Mouse (Mus musculus) MEL (cell line): ENCODE data around the gene Dcaf10. TPM values are rescaled to one million over a fixed set of nuclear protein-coding genes. Genes with fewer than 3 reads are reported as not detected.

Experiments used
- DNase-seq: peaks from one replicate; pipeline ENCODE4 v3.0.0; 2011; ENCODE audit warnings: low read depth, low spot score
- H3K27ac ChIP-seq: 2 replicates; pipeline ENCODE4 v1.5.1; 2012; ENCODE audit warnings: low read depth, mild to moderate bottlenecking, control low read depth, low read length, moderate library complexity; ENCODE audit not compliant: control insufficient read depth
- H3K27me3 ChIP-seq, 2 experiments: fragments of 150-350 bp in 1 of 2; sonication (generic) in 1 of 2; 2 replicates each; pipeline ENCODE4 v1.6.1; 2012; ENCODE audit warnings: low read length in 2 of 2, mild to moderate bottlenecking in 2 of 2, improper control_type of control experiment in 1 of 2, moderate library complexity in 1 of 2; ENCODE audit not compliant: insufficient read depth in 2 of 2, control insufficient read depth in 1 of 2
- H3K36me3 ChIP-seq, 2 experiments: 2 replicates each; pipeline ENCODE4 v1.6.1; 2012 to 2014; ENCODE audit warnings: low read length in 2 of 2, improper control_type of control experiment in 1 of 2, inconsistent platforms in 1 of 2, mild to moderate bottlenecking in 1 of 2; ENCODE audit not compliant: insufficient read depth in 2 of 2, control insufficient read depth in 1 of 2
- H3K4me1 ChIP-seq, 2 experiments: fragments of 150-350 bp in 1 of 2; sonication (generic) in 1 of 2; 2 replicates each; pipeline ENCODE4 v1.6.1; 2012; ENCODE audit warnings: low read length in 2 of 2, improper control_type of control experiment in 1 of 2, mild to moderate bottlenecking in 1 of 2; ENCODE audit not compliant: insufficient read depth in 2 of 2, control insufficient read depth in 1 of 2
- H3K4me3 ChIP-seq, 2 experiments: fragments of 150-350 bp in 1 of 2; sonication (generic) in 1 of 2; 2 replicates each; pipeline ENCODE4 v1.5.1; 2012; ENCODE audit warnings: low read depth in 2 of 2, low read length in 2 of 2, mild to moderate bottlenecking in 2 of 2, moderate library complexity in 2 of 2, control low read depth in 1 of 2, improper control_type of control experiment in 1 of 2; ENCODE audit not compliant: control insufficient read depth in 1 of 2, insufficient read depth in 1 of 2
- H3K79me2 ChIP-seq: 2 replicates; pipeline ENCODE4 v1.6.1; 2012; ENCODE audit warnings: mild to moderate bottlenecking, low read length, moderate library complexity; ENCODE audit not compliant: control insufficient read depth, poor library complexity, insufficient read depth
- H3K9ac ChIP-seq: 2 replicates; pipeline ENCODE4 v1.6.1; 2012; ENCODE audit warnings: low read depth, mild to moderate bottlenecking, control low read depth, low read length, moderate library complexity; ENCODE audit not compliant: control insufficient read depth, poor library complexity, severe bottlenecking
- H3K9me3 ChIP-seq: fragments of 150-350 bp; sonication (generic); replicated peaks from 2 replicates; pipeline ENCODE4 v1.6.1; 2012; ENCODE audit warnings: mild to moderate bottlenecking, low read length, improper control_type of control experiment, moderate library complexity; ENCODE audit not compliant: insufficient read depth
- CHD1 ChIP-seq: IDR thresholded peaks from 2 replicates; pipeline ENCODE4 v1.6.1; 2012; ENCODE audit warnings: low read depth, mild to moderate bottlenecking, inconsistent platforms, low read length, improper control_type of control experiment
- E2F4 ChIP-seq: IDR thresholded peaks from 2 replicates; pipeline ENCODE4 v1.6.1; 2011; ENCODE audit warnings: low read depth, low read length, improper control_type of control experiment, borderline replicate concordance
- ELF1 ChIP-seq: IDR thresholded peaks from 2 replicates; pipeline ENCODE4 v1.6.1; 2014; ENCODE audit warnings: low read depth, mild to moderate bottlenecking, inconsistent platforms, low read length, improper control_type of control experiment, moderate library complexity
- EP300 ChIP-seq, 2 experiments: IDR thresholded peaks; 2 replicates each; pipeline ENCODE4 v1.6.1; 2011; ENCODE audit warnings: improper control_type of control experiment in 2 of 2, low read length in 2 of 2, low read depth in 1 of 2, mild to moderate bottlenecking in 1 of 2
- ETS1 ChIP-seq: IDR thresholded peaks from 2 replicates; pipeline ENCODE4 v1.6.1; 2012; ENCODE audit warnings: low read depth, mild to moderate bottlenecking, inconsistent platforms, low read length, improper control_type of control experiment, moderate library complexity
- GATA1 ChIP-seq: IDR thresholded peaks from 2 replicates; pipeline ENCODE4 v1.6.1; 2011; ENCODE audit warnings: low read depth, low read length, improper control_type of control experiment
- JUND ChIP-seq: IDR thresholded peaks from 2 replicates; pipeline ENCODE4 v1.6.1; 2011; ENCODE audit warnings: low read depth, mild to moderate bottlenecking, improper control_type of control experiment, low read length
- MAFK ChIP-seq: IDR thresholded peaks from 2 replicates; pipeline ENCODE4 v1.6.1; 2011; ENCODE audit warnings: low read depth, mild to moderate bottlenecking, low read length, improper control_type of control experiment, borderline replicate concordance
- MAZ ChIP-seq: IDR thresholded peaks from 2 replicates; pipeline ENCODE4 v1.6.1; 2012; ENCODE audit warnings: low read depth, mild to moderate bottlenecking, inconsistent platforms, low read length, improper control_type of control experiment
- MEF2A ChIP-seq: IDR thresholded peaks from 2 replicates; pipeline ENCODE4 v1.6.1; 2014; ENCODE audit warnings: low read depth, mild to moderate bottlenecking, inconsistent platforms, low read length, improper control_type of control experiment; ENCODE audit not compliant: poor library complexity, insufficient replicate concordance, severe bottlenecking; ENCODE audit errors: extremely low read depth
- MYC ChIP-seq: IDR thresholded peaks from 2 replicates; pipeline ENCODE4 v1.6.1; 2011; ENCODE audit warnings: low read depth, mild to moderate bottlenecking, low read length, improper control_type of control experiment, moderate library complexity
- POLR2A ChIP-seq, 2 experiments: IDR thresholded peaks; 2 replicates each; pipeline ENCODE4 v1.6.1; 2011 to 2012; ENCODE audit warnings: low read length in 2 of 2, mild to moderate bottlenecking in 2 of 2, control low read depth in 1 of 2, improper control_type of control experiment in 1 of 2, low read depth in 1 of 2, moderate library complexity in 1 of 2; ENCODE audit not compliant: control insufficient read depth in 1 of 2, insufficient read depth in 1 of 2, poor library complexity in 1 of 2
- POLR2AphosphoS2 ChIP-seq: IDR thresholded peaks from 2 replicates; pipeline ENCODE4 v1.6.1; 2011; ENCODE audit warnings: low read length, improper control_type of control experiment
- POLR2AphosphoS5 ChIP-seq: IDR thresholded peaks from 2 replicates; pipeline ENCODE4 v1.6.1; 2012; ENCODE audit warnings: low read depth, borderline replicate concordance, mild to moderate bottlenecking, inconsistent platforms, low read length, moderate library complexity, mixed read lengths
- RAD21 ChIP-seq: IDR thresholded peaks from 2 replicates; pipeline ENCODE4 v1.6.1; 2011; ENCODE audit warnings: mild to moderate bottlenecking, low read depth, low read length, improper control_type of control experiment
- TBP ChIP-seq: IDR thresholded peaks from 2 replicates; pipeline ENCODE4 v1.8.0; 2011; ENCODE audit warnings: low read depth, low read length, improper control_type of control experiment
- TCF12 ChIP-seq: IDR thresholded peaks from 2 replicates; pipeline ENCODE4 v1.6.1; 2014; ENCODE audit warnings: low read depth, mild to moderate bottlenecking, inconsistent platforms, low read length, improper control_type of control experiment, moderate library complexity
- ZKSCAN1 ChIP-seq: IDR thresholded peaks from 2 replicates; pipeline ENCODE4 v1.6.1; 2012; ENCODE audit warnings: low read depth, mild to moderate bottlenecking, inconsistent platforms, low read length, improper control_type of control experiment, moderate library complexity
- ZNF384 ChIP-seq: IDR thresholded peaks from 2 replicates; pipeline ENCODE4 v1.6.1; 2012; ENCODE audit warnings: low read depth, mild to moderate bottlenecking, inconsistent platforms, low read length, improper control_type of control experiment
- polyA plus RNA-seq, 2 experiments: library from polyadenylated mRNA; stranded (reverse) in 1 of 2; unstranded in 1 of 2; fragments of >175 nt in 1 of 2; fragments of >200 nt in 1 of 2; gene quantifications; 2 replicates each; pipeline versions ENCODE4 v1.2.1 to v1.2.4; 2012; ENCODE audit warnings: low replicate concordance in 2 of 2, low read depth in 1 of 2; ENCODE audit not compliant: insufficient read length in 2 of 2, insufficient read depth in 1 of 2, missing spikeins in 1 of 2
- total RNA-seq: library from RNA; depleted of rRNA; stranded (reverse); fragments of 300-350 nt; gene quantifications from 2 replicates; pipeline ENCODE4 v1.2.3, GENCODE M21; 2012

The Dcaf10 gene
- total and polyA plus RNA-seq, 3 experiments: 7.6 to 10.7 TPM; not detected in 1

DNA sequence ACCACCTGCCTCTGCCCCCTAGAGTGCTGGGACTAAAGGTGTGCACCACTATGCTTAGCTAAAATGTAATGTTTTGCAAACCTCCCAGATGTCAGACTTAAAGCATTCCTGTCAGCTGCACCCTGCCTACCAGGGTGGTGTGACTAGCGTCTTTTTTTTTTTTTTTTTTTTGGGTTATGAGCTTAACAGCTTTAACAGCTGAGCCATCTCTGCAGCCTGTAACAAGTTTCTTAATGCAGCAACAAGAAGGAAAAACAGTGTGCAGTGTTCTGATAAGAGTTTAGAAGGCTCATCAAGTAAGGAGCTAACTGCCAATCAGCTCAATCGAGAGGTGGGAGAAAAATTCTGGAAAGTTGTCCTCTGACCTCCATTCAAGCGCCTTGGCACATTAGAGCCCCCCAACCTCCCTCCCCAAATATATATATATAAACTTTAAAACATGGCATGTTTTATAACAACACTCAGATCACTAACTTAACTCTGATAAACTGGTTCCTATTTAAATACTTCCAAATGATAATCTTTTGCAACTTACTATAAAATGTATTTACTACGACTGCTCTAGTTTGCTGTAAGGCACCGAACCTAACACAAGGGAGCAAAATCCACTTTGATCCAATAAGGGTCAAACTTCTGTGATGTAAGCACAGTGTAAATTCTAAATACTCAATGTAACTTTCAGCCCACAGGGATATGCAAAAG, 65.3 kb downstream of the Dcaf10 start (continued):
- no peak for TF ChIP-seq POLR2A (IDR thresholded peaks at IDR 0.05; ENCODE audit: control insufficient read depth in 1 of 2, insufficient read depth in 1 of 2, low read depth in 1 of 2, low read length in 2 of 2, poor library complexity in 1 of 2)
- peak; percentile 70; the same call in 1 of the 2 replicates for TF ChIP-seq ZKSCAN1
- TF ChIP-seq ELF1: no peak
- TF ChIP-seq JUND: no peak
- no peak for TF ChIP-seq POLR2AphosphoS5
- no peak for TF ChIP-seq E2F4
- no peak for TF ChIP-seq TBP
- TF ChIP-seq EP300 (IDR thresholded peaks at IDR 0.05; ENCODE audit: low read depth in 1 of 2, low read length in 2 of 2): peak; percentile 87 to 89
- 0 out of 2 replicates have a peak, but pooled peaks have one; percentile 31 for TF ChIP-seq MAZ
- TF ChIP-seq MYC: peak; percentile 44; the same call in 1 of the 2 replicates
- TF ChIP-seq ETS1: peak; percentile 99
- TF ChIP-seq, all 39 proteins: peak for 18

DNA sequence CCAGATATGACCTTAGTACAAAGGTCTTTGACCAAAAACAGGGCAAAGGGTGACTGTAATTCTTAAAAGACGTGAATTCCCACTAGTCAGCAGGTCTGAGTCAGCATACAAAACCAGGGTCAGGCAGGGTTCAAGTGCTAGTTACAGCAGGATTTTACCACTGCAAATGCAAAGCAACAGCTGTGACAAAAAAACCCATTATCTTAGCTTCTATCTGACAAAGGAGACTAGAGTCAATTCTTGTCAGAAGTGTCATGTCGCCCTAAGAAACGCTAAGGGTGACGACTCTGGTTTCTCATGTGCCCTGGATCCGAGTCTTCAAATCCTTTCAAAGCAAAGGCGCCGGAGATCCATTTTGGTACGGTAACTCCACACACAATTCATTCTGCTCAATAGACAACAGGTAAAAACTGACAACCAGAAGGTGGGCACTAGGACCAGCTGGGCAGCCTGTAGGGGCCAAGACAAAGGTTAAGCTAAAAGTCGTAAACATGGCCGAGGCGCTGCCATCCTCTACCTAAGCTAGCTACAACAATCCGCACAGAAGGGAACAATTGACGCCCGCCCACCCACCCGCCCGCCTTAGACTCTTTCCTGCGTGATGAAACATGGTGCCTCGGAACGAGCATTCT, 65.9 kb downstream of the Dcaf10 start:
- Histone ChIP-seq H3K79me2 (peaks cover 21% of the 10 kb centered on the region), H3K4me3 (peak overlapping the region; percentile 74 to 79), H3K4me1 (peaks cover 10 to 29% of the 10 kb centered on the region in 2 experiments), H3K9me3 (no peaks in the 10 kb centered on the region), H3K36me3 (peaks cover 3 to 31% of the 10 kb centered on the region in 2 experiments; a peak in 3 of 4 replicates), H3K9ac (peak overlapping the region; percentile 86), H3K27ac (peak overlapping the region; percentile 79), H3K27me3 (no peaks in the 10 kb centered on the region)
- DNase-seq: no peak
- TF ChIP-seq TCF12 (0 out of 2 replicates have a peak, but pooled peaks have one; percentile 7), ELF1 (no peak), CHD1 (peak; percentile 49; the same call in 1 of the 2 replicates), MAFK (0 out of 2 replicates have a peak, but pooled peaks have one; percentile 36), MEF2A (no peak), ZNF384 (peak; percentile 31; the same call in 1 of the 2 replicates), RAD21 (no peak), POLR2AphosphoS2 (no peak), ETS1 (peak; percentile 88), GATA1 (peak; percentile 26; the same call in 1 of the 2 replicates)
